Mouse (Mus musculus): ENCODE data around the gene Stpg4.

Gene Stpg4

GRCm38 (mm10) chr17:87350471-87351240, 76.9 kb downstream of the Stpg4 start:
- no peak for DNase-seq

- no peak for DNase-seq
Measured at GRCm38 (mm10) chr17:87349575-87349974, 78.0 kb downstream of the Stpg4 start.

GRCm38 (mm10) chr17:87349069-87349468, 78.5 kb downstream of the Stpg4 start:
- DNase-seq: no peak

- DNase-seq: no peak
Measured at GRCm38 (mm10) chr17:87348353-87348752, 79.2 kb downstream of the Stpg4 start.

GRCm38 (mm10) chr17:87345252-87345593, 82.3 kb downstream of the Stpg4 start:
- DNase-seq: no peak

- DNase-seq: no peak
Measured at GRCm38 (mm10) chr17:87344441-87345251, 82.9 kb downstream of the Stpg4 start.

- DNase-seq: no peak
Measured at GRCm38 (mm10) chr17:87343060-87343703, 84.4 kb downstream of the Stpg4 start.

All from layer of hippocampus, adult 9-11 months (tissue).